Mouse (Mus musculus) heart, embryonic 12.5 days (tissue): ENCODE results near the gene Sigirr. TPM values are rescaled to one million over a fixed set of nuclear protein-coding genes. Genes with fewer than 3 reads are reported as not detected.

Source experiments
- ATAC-seq: fragments of 200-750 bp; cut with Nextera tagmentation; 2 replicates; pipeline ENCODE4 v1.8.0; 2017; ENCODE audit warnings: moderate TSS enrichment, moderate library complexity; ENCODE audit not compliant: insufficient number of reproducible peaks, low FRiP score
- H3K27ac ChIP-seq: fragments of 300-500 bp; sonication (generic); 2 replicates; pipeline ENCODE4 v1.5.1; 2016; ENCODE audit warnings: mild to moderate bottlenecking, moderate library complexity; ENCODE audit not compliant: poor library complexity, severe bottlenecking
- H3K27me3 ChIP-seq: fragments of 300-500 bp; sonication (generic); replicated peaks from 2 replicates; pipeline ENCODE4 v1.6.1; 2016; ENCODE audit warnings: mild to moderate bottlenecking, moderate library complexity
- H3K36me3 ChIP-seq: fragments of 300-500 bp; sonication (generic); 2 replicates; pipeline ENCODE4 v1.6.1; 2016; ENCODE audit warnings: mild to moderate bottlenecking, moderate library complexity
- H3K4me1 ChIP-seq: fragments of 300-500 bp; sonication (generic); replicated peaks from 2 replicates; pipeline ENCODE4 v1.6.1; 2016; ENCODE audit warnings: mild to moderate bottlenecking
- H3K4me2 ChIP-seq: fragments of 300-500 bp; sonication (generic); 2 replicates; pipeline ENCODE4 v1.6.1; 2016; ENCODE audit warnings: mild to moderate bottlenecking, moderate library complexity
- H3K4me3 ChIP-seq: fragments of 300-500 bp; sonication (generic); 2 replicates; pipeline ENCODE4 v1.5.1; 2016; ENCODE audit warnings: mild to moderate bottlenecking
- H3K9ac ChIP-seq: fragments of 300-500 bp; sonication (generic); 2 replicates; pipeline ENCODE4 v1.6.1; 2016; ENCODE audit warnings: mild to moderate bottlenecking, moderate library complexity
- H3K9me3 ChIP-seq: fragments of 300-500 bp; sonication (generic); replicated peaks from 2 replicates; pipeline ENCODE4 v1.6.1; 2016; ENCODE audit warnings: mild to moderate bottlenecking, moderate library complexity
- WGBS: fragments of 180-500 bp; shearing (Covaris S2); methylation state at CpG from one replicate; pipeline ENCODE4 v1.1.7; 2016; 5-methylcytosine and 5-hydroxymethylcytosine counted together
- polyA plus RNA-seq: library from polyadenylated mRNA; unstranded; fragments of >200 nt; fragmentation: Nextera tagmentation; extraction: Ambion mirVana; gene quantifications from 2 replicates; pipeline ENCODE4 v1.2.1, GENCODE M21; 2016

Sigirr gene
- polyA plus RNA-seq, 1 experiment from 2014 or later, result 2.9 TPM

DNA sequence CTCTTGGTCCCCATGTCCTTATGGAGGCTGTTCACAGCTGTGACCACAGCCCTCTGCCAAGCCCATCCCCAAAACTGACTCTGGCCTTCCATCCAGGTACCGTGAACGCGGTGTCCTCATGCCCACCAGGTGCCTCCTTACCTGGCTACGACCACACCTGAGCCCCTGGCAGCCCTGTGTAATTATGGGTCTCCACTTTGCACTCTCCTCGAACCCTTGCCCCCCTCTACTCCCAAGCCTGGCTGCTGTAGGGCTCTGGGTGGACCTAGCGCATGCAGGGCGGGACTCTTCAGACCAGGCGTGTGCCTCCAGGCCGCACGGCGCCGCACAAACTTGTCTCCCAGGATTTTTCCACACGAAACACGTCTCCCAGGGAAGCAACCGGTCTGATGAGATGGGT is 22.5 kb downstream of the Sigirr start, which contains the start of gene Pkp3:
TSS of gene Pkp3 (plus strand) at position 378 of the 400 bp plus-strand sequence.
- H3K27me3 ChIP-seq, result peaks cover 87% of the 10 kb centered on the region
- no peak for ATAC-seq

GRCm38 (mm10) chr7:141073782-141074181 is 26.6 kb downstream of the Sigirr start:
- H3K4me3 ChIP-seq, result no peak overlapping the region
- no peak overlapping the region for H3K9ac ChIP-seq
- no peak for ATAC-seq
- peaks cover 86% of the 10 kb centered on the region for H3K27me3 ChIP-seq
- H3K9me3 ChIP-seq, result no peaks in the 10 kb centered on the region
- H3K27ac ChIP-seq, result no peak overlapping the region
- H3K4me1 ChIP-seq, result peaks cover 13% of the 10 kb centered on the region
- 75% methylated on average over 4 of the region's 4 CpGs for WGBS
- H3K36me3 ChIP-seq, result no peaks in the 10 kb centered on the region
- no peak overlapping the region for H3K4me2 ChIP-seq

More for the DNA sequence above, 22.5 kb downstream of the Sigirr start, which contains the start of gene Pkp3:
- 82% methylated on average over 15 of the region's 15 CpGs for WGBS
- no peak within 1 kb of the TSS for H3K4me3 ChIP-seq
- no peaks in the 10 kb centered on the region for H3K4me1 ChIP-seq
- no peak within 1 kb of the TSS for H3K9ac ChIP-seq
- no peak within 1 kb of the TSS for H3K27ac ChIP-seq
- H3K4me2 ChIP-seq, result no peak within 1 kb of the TSS
- no peaks in the 10 kb centered on the region for H3K36me3 ChIP-seq
- 0 out of 2 replicates have a peak, but pooled peaks cover under 1% of the 10 kb centered on the region for H3K9me3 ChIP-seq

DNA sequence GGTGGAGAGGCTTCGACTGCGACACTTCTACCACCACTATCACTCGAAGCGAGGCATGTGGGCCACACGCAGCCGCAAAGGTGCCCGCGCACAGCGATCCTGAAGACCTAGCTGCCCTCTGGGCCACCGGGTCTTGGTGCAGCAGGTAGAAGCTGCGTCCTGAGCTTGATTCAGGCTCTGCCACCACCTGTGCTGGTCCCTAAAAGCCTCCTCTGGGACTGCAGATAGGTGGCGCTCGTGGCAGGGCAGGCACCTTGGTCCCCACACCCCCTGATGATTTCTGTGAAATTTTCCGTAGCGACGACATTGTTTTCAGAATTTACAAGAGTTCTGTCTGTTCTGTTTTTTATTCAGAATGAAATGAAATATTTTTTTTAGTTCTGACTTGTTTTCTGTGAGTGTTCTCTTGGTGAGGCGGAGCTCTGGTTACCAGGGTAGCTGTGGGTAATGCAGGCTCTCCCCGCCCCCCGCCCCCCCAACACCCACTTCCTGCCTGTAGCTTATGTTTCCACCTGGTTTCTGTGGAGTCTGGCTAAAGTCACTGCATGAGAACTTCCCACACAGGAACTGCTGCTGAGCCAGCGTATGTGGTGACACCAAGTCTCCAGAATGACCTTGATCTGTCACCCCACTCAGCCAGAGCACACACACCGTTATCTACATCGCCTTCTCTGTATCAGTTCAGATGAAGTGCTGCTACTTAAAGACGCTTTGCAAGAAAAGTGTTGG is 28.2 kb downstream of the Sigirr start:
- H3K27me3 ChIP-seq, result peaks cover 86% of the 10 kb centered on the region
- H3K27ac ChIP-seq, result no peak overlapping the region
- peak; percentile 41 for ATAC-seq
- H3K9me3 ChIP-seq, result no peaks in the 10 kb centered on the region
- no peaks in the 10 kb centered on the region for H3K36me3 ChIP-seq
- 19% methylated on average over 23 of the region's 23 CpGs for WGBS
- H3K9ac ChIP-seq, result no peak overlapping the region
- H3K4me2 ChIP-seq, result no peak overlapping the region; the same call in 1 of the 2 replicates
- peaks cover 13% of the 10 kb centered on the region for H3K4me1 ChIP-seq
- H3K4me3 ChIP-seq, result no peak overlapping the region

DNA sequence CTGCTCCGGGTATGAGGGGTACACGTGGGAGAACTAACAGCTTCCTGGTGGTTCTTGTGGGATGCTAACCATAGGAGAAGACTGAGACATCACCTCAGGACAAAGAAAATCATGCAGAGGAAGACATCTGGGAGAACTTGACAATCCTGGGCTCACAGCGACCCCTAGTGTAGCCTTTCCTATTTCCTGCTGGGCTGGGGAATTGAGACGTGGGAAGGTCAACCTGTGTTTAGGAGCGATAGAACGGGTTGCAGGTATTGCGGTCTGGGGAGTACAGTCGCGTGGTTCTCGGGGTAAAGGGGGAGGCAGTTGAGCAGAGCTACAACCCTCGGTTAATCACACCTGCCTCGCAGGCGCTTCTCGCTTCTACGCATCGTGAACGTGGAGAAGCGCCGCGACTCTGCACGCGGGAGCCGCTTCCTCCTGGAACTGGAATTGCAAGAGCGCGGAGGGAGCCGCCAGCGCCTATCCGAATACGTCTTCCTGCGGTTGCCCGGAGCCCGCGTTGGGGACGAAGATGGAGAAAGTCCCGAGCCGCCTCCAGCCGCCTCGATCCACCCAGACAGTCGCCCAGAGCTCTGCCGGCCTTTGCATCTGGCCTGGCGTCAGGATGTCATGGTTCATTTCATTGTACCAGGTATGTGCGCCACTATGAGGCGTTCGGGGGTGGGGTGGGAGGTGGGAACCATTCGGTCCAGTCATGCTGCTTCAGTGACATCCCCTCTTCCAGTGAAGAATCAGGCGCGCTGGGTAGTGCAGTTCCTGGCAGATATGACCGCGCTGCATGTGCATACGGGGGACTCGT is 30.1 kb downstream of the Sigirr start:
- H3K27me3 ChIP-seq, result peaks cover 86% of the 10 kb centered on the region
- no peaks in the 10 kb centered on the region for H3K36me3 ChIP-seq
- peak overlapping the region; percentile 39 for H3K4me3 ChIP-seq
- ATAC-seq, result no peak
- H3K4me1 ChIP-seq, result peaks cover 13% of the 10 kb centered on the region
- WGBS, result 2% methylated on average over 51 of the region's 51 CpGs
- peak overlapping the region; percentile 50; the same call in 1 of the 2 replicates for H3K9ac ChIP-seq
- H3K4me2 ChIP-seq, result peak overlapping the region; percentile 74
- no peak overlapping the region for H3K27ac ChIP-seq
- H3K9me3 ChIP-seq, result no peaks in the 10 kb centered on the region

- H3K4me2 ChIP-seq, result no peak overlapping the region
- H3K4me3 ChIP-seq, result no peak overlapping the region
- peaks cover 89% of the 10 kb centered on the region for H3K27me3 ChIP-seq
- H3K9ac ChIP-seq, result no peak overlapping the region
- no peak for ATAC-seq
- 62% methylated on average over 19 of the region's 19 CpGs for WGBS
- no peak overlapping the region for H3K27ac ChIP-seq
- peaks cover 13% of the 10 kb centered on the region for H3K4me1 ChIP-seq
- no peaks in the 10 kb centered on the region for H3K36me3 ChIP-seq
- no peaks in the 10 kb centered on the region for H3K9me3 ChIP-seq
Measured at GRCm38 (mm10) chr7:141068351-141068750, 32.0 kb downstream of the Sigirr start.

- WGBS, result 87% methylated on average over 7 of the region's 7 CpGs
- H3K27me3 ChIP-seq, result peaks cover 95% of the 10 kb centered on the region
Measured at GRCm38 (mm10) chr7:141064576-141064975, 35.8 kb downstream of the Sigirr start.

DNA sequence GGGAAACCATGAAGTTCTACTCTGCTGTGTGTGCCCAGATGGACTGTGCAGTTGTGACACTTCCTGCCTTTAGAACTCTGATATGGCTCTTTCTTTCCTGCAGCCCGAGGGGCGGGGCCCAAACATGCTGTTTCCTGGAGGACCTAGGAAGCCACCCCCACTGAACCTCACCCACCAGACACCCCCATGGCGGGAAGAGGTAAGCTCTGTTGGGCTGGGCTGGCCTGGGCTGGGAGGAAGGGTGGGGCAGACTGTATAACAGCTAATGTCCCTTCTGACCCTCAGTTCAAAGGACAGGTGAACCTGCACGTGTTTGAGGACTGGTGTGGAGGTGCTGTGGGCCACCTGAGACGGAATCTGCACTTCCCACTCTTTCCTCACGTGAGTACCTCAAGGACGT is 36.2 kb downstream of the Sigirr start:
- ATAC-seq, result no peak
- H3K4me1 ChIP-seq, result 0 out of 2 replicates have a peak, but pooled peaks cover 8% of the 10 kb centered on the region
- H3K9me3 ChIP-seq, result no peaks in the 10 kb centered on the region
- peaks cover 96% of the 10 kb centered on the region for H3K27me3 ChIP-seq
- H3K36me3 ChIP-seq, result no peaks in the 10 kb centered on the region
- H3K4me2 ChIP-seq, result no peak overlapping the region
- WGBS, result 67% methylated on average over 7 of the region's 7 CpGs
- no peak overlapping the region for H3K27ac ChIP-seq
- H3K4me3 ChIP-seq, result no peak overlapping the region
- H3K9ac ChIP-seq, result no peak overlapping the region

More at GRCm38 (mm10) chr7:141064576-141064975, 35.8 kb downstream of the Sigirr start:
- Histone ChIP-seq H3K4me3 (no peak overlapping the region), H3K4me2 (no peak overlapping the region), H3K9ac (no peak overlapping the region), H3K27ac (no peak overlapping the region), H3K9me3 (no peaks in the 10 kb centered on the region), H3K36me3 (no peaks in the 10 kb centered on the region), H3K4me1 (0 out of 2 replicates have a peak, but pooled peaks cover 8% of the 10 kb centered on the region)
- ATAC-seq, result no peak

DNA sequence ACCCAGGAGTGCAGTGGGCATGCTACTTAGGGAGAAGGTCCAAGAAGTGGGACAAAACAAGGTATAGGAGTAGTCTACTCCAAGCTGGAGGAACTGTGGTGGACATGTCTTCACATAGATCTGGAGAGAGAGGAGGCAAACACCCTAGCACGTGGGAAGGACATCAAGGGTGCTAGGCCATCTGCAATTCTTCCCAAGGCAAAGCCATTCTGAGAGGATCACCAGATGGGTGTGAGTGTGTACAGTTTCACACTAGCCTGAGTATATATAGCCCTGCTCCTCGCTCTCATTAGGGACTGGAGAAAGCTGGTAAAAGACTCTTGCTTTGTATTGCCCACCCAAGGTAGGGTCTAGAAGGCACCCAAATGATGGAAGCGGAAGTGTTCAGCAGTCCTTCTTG is 37.0 kb downstream of the Sigirr start:
- WGBS, result 81% methylated on average over 3 of the region's 3 CpGs
- Histone ChIP-seq H3K27me3 (peaks cover 95% of the 10 kb centered on the region), H3K4me2 (no peak overlapping the region), H3K4me3 (no peak overlapping the region), H3K27ac (no peak overlapping the region), H3K36me3 (no peaks in the 10 kb centered on the region), H3K9me3 (no peaks in the 10 kb centered on the region), H3K4me1 (0 out of 2 replicates have a peak, but pooled peaks cover 8% of the 10 kb centered on the region), H3K9ac (no peak overlapping the region)
- no peak for ATAC-seq

DNA sequence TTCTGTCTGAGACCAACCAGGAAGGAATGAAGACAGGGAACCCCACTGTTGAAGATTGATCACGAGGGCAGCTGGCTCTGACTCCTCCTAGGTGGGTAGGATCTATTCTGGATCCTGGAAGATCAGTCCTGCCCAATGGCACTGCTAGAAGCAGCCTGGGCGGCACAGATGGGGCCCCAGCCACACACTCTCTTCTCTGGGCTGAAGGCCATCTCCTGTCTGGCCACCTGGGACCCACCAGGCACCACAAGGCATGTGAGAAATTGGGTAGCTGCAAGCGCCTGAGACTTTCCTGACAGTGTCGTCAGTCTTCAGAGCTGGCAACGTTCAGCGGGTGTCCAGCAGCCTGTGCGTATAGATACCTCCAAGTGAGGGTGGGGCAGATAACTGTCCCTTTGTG is 37.8 kb downstream of the Sigirr start:
- no peak overlapping the region for H3K4me3 ChIP-seq
- no peak for ATAC-seq
- H3K4me1 ChIP-seq, result 0 out of 2 replicates have a peak, but pooled peaks cover 8% of the 10 kb centered on the region
- no peak overlapping the region for H3K27ac ChIP-seq
- no peak overlapping the region for H3K4me2 ChIP-seq
- no peaks in the 10 kb centered on the region for H3K36me3 ChIP-seq
- H3K9me3 ChIP-seq, result no peaks in the 10 kb centered on the region
- H3K9ac ChIP-seq, result no peak overlapping the region
- peaks cover 95% of the 10 kb centered on the region for H3K27me3 ChIP-seq
- WGBS, result 71% methylated on average over 7 of the region's 7 CpGs

- Histone ChIP-seq H3K9me3 (no peaks in the 10 kb centered on the region), H3K36me3 (no peaks in the 10 kb centered on the region), H3K27ac (no peak overlapping the region), H3K27me3 (peaks cover 91% of the 10 kb centered on the region), H3K4me3 (peak overlapping the region; percentile 59), H3K4me1 (0 out of 2 replicates have a peak, but pooled peaks cover 8% of the 10 kb centered on the region), H3K4me2 (peak overlapping the region; percentile 88), H3K9ac (peak overlapping the region; percentile 55)
- whole genome bisulfite sequencing, result 1% methylated on average over 37 of the region's 37 CpGs
- ATAC-seq, result peak; percentile 30; the same call in 1 of the 2 replicates
Measured at GRCm38 (mm10) chr7:141061269-141061692, 39.1 kb downstream of the Sigirr start.
